Mouse (Mus musculus) fat pad, adult 2 months (tissue): ENCODE measurements around the gene Plk3.

Experiments used
- DNase-seq: peaks from one replicate; pipeline ENCODE4 v3.0.0-alpha.2; 2011; ENCODE audit warnings: low read depth, low spot score; ENCODE audit errors: extremely low read depth

The Plk3 gene

DNA sequence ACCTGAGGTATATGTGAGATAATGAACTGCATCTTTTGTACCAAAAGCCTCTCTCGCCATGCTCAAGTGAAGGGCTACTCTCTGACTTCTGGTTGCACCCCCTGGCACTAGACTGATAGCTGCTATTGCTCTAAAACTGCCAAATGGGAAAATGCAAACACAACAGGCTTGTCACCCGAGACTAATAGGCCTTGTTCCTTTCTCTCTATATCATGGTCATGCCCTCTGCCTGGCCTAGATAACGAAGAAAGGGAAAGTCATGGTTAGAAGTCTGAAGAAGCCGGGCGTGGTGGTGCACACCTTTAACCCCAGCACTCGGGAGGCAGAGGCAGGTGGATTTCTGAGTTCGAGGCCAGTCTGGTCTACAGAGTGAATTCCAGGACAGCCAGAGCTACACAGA is 43.2 kb downstream of the Plk3 start:
- no peak for DNase-seq

- DNase-seq = no peak
Observed at GRCm38 (mm10) chr4:117087948-117088640, 45.7 kb downstream of the Plk3 start.
